Mouse (Mus musculus) embryo, embryonic 11.5 days (tissue): ENCODE results near the gene Serhl.
"Not testable (repeated sequence)": the region's sequence is repeated elsewhere in the genome, so short reads cannot be mapped to it uniquely, and the experiment has no call there.

ENCODE experiments used
- DNase-seq: peaks from one replicate; pipeline ENCODE4 v3.0.0-alpha.2; 2012; ENCODE audit warnings: low read depth, low spot score

The Serhl gene

DNA sequence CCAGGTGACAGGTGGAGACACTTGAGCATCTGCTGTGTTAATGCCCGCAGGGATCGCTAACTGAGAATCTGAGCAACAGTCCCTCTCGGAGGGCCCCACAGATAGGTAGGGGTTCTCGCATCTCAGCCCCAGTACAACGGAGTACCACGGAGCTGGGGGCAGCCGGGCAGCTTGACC, at the start of gene Serhl:
Gene Serhl, plus strand, starts transcription at position 78 of the 177 bp plus-strand sequence.
- DNase-seq, result no peak

DNA sequence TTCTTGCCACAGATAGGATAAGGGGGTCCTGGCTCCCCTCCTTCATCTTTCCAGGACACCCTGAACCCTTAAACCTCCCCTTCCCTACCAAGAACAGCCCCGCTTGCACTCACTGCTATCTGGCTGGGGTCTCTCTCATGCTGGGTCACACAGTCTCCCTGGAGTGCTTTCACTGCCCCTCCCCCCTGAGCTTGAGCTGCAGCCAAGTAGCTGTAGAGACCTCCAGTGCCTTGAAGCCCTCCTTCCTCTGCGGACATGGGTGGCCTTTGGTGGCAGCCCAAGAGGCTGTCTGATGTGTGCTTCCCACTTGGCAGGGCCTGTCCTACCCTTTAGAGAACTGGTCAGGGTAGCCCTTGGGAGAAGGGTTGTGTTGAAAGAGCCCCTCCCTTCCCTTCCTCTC, 49.1 kb upstream of the Serhl start:
- no peak for DNase-seq

DNA sequence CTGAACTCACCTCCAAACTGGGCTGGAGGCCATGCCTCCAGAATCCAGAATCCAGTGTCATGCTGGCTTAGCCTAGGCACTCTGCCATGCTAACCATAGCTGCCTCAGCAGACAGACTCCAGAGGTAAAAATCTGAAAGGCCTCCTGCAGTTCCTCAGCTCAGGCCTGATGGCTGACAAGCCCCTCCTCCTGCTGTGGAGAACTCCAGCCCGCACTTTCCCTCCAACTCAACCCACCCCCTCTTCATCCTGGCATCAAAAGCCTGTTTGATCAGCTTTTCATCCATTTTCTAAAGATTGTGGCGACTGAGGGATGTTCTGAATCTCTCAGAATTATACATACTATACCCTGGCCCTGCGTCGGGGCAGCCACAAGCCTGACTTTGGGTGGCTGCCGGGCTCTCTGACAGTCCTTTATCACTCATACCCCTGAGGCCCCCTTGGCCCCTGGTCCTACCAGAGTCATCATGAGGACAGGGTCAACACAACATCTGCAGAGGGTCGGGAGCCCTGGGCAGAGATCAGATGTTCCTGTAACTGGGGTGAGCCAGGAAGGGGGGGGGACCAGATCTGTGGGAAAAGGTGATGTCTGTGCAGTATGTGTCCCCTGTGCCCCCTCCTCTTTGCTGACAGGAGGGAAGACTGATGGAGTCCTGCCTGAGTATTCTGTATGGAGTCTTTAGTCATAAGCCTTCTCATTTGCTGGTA, 46.5 kb upstream of the Serhl start:
- no peak for DNase-seq

DNA sequence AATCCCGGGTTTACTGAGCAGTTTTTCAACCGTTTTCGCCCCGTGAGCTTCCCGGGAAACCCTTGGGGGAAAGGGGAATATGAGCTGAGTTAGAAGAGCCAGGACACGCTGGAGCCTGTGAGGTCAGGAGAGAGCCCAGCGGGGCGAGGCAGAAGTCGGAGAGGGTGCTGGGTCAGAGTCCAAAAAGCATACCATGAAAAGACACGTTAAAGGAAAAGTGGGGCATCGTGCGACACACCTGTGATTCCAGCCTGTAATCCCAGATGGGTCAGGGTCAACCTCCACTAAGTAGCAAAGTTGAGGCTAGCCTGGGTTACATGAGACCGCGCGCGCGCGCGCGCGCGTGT, 46.0 kb upstream of the Serhl start:
- no peak for DNase-seq

DNA sequence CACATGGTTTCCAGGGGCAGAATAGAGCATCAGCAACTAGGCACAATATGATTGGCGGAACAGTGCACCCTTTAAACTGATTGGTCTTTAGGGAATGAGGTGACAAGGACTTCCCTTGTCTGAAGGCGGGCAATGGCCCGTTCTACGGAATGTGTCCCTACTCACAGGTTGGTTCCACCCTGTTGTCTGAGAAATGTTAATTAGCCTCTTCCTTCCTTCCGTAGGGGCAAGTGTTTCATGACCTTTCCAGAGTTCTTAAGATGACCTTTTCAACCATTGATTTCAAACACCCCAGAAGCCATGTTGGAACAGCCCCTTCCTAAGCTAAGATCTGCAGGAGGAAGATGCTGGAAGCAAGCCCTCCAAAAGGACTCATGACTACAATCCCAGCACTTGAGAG, 43.7 kb upstream of the Serhl start:
- not testable (repeated sequence) for DNase-seq

GRCm38 (mm10) chr15:83046308-83046707, 43.0 kb upstream of the Serhl start:
- no peak for DNase-seq

GRCm38 (mm10) chr15:83046730-83047129, 42.6 kb upstream of the Serhl start:
- no peak for DNase-seq

GRCm38 (mm10) chr15:83052341-83053104, 36.8 kb upstream of the Serhl start:
- no peak for DNase-seq

DNA sequence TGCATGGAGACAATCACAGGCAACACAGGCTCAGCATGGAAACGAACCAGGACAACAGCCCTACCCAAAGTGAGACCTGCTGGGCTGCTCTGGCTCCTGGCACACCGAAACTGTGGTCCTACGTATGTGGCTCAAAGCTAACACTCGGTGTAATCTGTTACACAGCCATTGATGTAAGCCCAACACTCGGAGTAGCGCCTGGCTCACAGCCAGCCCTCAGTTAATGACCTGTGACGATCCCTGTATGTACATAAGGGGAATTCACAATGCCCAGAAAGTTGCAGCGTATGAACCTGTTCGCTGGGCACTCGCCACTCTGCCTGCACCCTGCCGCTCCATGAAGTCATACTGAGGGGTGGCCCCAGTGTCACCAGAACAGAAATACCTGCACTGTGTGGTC, 36.0 kb upstream of the Serhl start:
- no peak for DNase-seq

DNA sequence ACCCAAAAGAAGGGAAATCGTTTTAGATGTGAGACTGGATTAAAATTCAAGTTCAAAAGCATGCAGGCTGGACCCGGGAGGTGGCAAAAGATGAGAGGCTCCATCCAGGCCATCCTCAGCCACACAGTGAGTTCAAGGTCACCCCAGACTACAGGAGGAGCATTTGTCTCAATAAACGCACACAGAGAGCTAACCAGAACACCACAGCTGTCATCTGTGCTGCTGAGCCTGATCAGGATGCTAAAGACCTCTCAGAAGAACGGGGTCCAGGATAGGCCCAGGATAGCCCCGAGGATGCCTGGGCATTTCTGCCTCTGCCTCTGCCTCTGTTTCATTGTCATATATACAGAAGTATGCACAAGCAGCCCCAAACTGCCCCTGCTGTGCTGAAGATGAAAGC, 33.7 kb upstream of the Serhl start:
- no peak for DNase-seq

GRCm38 (mm10) chr15:83056378-83057083, 32.8 kb upstream of the Serhl start:
- DNase-seq, result no peak

- DNase-seq, result no peak
Measured at GRCm38 (mm10) chr15:83057533-83057932, 31.8 kb upstream of the Serhl start.

- DNase-seq, result no peak
Measured at GRCm38 (mm10) chr15:83059233-83059660, 30.1 kb upstream of the Serhl start.

DNA sequence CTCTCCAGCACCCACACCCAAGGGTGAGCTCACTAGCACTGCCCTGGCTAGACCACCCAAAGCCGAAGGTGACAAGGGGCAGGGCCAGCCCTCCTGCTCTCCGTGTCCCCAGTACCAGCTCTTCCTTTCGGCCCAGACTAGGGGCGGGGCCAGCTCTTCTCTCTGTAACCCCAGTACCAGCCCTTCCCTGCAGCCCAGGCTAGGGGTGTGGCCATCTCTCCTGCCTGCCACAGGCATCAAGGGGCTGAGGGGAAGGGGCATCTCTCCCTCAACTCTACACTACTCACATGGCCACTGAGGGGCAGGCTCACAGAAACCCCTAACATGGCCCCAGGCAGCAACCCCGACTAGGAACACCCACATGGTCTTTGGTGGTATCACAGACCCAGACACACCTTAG, 27.6 kb upstream of the Serhl start:
- no peak for DNase-seq

GRCm38 (mm10) chr15:83062582-83062981, 26.7 kb upstream of the Serhl start:
- DNase-seq, result not testable (repeated sequence)

- no peak for DNase-seq
Measured at GRCm38 (mm10) chr15:83065543-83065942, 23.8 kb upstream of the Serhl start.

GRCm38 (mm10) chr15:83068270-83068669, 21.0 kb upstream of the Serhl start:
- DNase-seq, result no peak

DNA sequence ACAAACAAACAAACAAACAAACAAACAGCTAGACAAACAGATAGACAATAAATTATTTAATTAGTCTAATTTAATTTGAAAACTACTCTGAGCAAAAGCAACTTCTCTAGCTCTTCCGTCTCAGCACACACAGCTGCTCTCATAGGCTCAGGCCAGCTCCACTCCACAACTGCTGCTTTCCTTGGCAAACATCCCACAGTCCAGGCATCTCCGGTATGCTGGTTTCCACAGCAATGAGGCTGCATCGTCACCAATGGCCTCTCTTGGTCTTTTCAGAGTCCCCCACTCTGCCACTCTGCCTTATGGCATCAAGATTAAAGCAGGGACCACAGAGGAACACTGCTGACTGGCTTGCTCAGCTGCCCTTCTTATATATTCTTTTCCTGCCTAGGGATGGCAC, 18.4 kb upstream of the Serhl start:
- DNase-seq, result no peak

DNA sequence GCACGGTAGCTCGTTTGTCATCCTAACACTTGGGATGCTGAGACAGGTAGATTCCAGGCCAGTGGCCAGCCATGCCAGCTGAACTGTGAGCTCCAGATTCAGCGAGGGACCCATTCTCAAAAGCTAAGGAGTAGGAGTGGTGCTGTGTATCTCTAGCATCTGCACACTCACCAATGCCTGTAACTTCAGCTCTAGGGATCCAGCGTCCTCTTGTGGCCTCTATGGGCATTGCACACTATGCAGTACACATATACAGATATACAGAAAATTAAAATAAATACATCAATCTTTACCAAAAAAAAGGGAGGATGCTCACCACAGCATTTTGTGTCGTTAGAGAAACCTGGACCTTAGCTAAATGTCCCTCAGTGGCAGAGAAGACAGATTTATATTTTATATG, 17.6 kb upstream of the Serhl start:
- DNase-seq, result no peak

- DNase-seq, result no peak
Measured at GRCm38 (mm10) chr15:83074179-83074578, 15.1 kb upstream of the Serhl start.

- DNase-seq, result no peak
Measured at GRCm38 (mm10) chr15:83075607-83076525, 13.4 kb upstream of the Serhl start.

- DNase-seq, result no peak
Measured at GRCm38 (mm10) chr15:83083530-83083929, 5.8 kb upstream of the Serhl start.
